Mouse (Mus musculus) right cerebral cortex, postnatal 25 days (tissue): ENCODE measurements around the gene Ltb4r2.

Experiments
- DNase-seq: peaks from one replicate; pipeline ENCODE4 v3.0.0; 2022

Ltb4r2 gene

DNA sequence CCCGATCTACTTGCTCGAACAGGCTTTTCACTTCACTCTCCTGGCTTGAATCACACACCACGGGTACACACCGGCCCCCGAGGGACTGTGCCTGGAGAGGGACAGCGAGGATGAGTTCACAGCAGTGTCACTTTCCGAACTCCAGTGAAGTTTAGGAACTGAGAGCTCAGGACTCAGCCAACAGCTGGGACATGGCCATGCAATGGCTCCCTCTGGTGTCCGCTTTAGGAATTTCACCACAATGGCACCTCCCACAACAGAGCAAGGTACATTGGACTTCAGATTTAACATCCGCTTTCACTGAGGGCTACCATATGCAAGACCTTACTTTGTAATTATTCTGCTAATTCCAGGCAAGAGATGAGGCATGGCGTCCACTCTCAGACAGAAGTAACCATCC lies 17.5 kb upstream of the Ltb4r2 start:
- peak; percentile 82 for DNase-seq

DNA sequence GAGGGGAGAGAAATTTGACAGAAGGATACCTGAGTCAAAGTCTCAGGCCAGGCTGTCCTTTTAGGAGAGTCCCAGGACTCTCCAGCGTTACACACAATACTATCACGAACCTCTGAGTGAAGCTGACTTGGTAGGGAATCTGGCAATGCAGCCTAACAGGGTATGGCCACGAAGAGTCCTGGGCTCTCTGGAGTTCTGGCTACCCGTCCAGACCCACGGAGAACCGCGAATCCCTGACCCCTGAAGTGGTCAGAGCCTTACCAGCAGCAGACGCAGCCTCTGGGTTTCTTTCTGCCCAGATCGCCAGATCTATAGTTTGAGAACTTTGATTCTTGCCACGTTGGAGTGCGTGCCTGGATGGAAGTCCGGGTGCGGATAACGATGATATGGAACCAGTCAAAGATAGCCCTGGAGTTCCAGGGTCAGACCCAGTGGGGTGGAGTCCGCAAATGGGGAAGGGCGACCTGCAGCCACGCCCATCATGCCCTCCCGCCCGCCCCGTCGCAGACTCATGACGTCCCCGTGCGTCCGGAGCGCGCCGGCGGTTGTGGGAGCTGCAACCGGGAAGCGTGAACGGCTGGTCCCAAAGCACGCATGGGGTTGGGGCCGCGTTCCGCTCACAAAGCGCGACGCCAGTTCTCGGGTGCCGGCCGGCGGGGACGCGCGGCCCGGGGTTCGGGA lies 15.9 kb upstream of the Ltb4r2 start, which contains the start of the genes Dhrs1 and Nop9:
Dhrs1 (minus strand) TSS at position 511 of the 681 bp plus-strand sequence.
Nop9 (plus strand) TSS at position 514 of the 681 bp plus-strand sequence.
- DNase-seq: peak; percentile 89

DNA sequence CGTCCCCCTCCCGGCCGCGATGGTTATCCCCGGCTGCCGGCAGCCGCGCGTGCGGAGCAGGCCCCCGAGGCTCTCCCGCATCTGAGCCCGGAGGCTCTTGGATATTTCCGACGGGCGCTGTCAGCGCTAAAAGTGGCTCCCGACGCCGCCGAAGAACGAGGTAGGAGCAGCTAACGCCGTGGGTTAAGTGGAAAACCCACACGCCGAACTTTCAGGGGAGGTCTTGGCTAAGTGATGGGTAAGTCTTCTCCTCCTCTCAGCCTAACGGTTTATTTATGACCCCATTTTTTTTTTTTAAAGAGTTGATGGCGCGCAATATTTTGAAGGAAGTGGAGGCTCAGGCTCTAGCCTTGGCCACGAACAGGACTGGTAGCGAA lies 15.4 kb upstream of the Ltb4r2 start:
- DNase-seq: no peak

DNA sequence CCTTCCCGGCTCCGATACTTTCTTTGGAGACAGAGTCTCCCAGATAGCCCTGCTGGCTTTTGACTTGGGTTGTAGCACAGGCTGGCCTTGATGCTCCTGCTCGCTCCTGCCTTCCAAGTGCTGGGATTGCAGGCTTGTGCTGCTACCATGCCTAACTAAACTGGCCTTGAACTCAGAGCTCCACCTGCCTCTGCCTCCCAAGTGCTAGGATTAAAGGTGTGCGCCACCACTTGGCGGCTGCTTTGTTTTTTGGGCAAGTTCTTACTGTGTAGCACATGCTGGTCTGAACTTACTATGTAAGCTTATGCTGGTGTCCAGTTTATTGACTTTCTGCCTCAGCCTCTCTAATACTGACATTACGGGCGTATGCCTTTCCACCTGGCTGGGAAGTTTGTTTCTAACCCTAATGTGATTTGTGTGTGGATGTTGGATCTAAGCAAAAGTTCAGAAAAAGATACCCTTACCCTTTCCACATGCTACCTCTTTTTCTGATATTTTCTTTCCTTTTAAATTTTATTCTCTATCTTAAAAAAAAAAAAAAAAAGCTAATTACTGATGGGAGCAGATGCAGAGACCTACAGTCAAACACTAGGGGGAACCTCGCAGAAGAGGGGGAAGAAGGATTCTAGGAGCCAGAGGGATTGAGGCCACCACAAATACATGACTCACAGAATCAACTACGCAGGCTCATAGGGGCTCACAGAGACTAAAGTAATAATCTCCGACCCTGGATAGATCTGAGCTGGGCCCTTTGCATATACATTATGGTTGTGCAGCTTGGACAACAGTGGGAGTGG lies 14.0 kb upstream of the Ltb4r2 start:
- DNase-seq: no peak

DNA sequence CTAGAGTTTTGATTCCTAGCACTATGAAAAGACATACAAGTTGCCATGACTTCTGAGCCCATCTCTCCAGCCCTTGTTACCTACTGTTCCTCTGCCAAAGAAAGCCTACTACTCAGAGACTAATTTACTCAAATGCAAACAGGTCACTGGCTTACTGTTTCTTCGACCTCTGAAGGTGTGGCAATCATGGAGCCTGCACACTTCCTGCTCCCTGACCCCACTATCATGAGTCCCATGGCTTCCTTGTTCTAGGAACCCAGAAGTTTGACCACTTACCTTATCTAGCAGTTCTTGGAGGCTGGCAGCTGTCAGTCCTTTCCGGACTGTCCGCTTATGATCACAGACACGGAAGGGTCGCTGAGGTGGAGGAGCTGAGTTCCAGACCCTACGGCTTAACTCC lies 3.7 kb upstream of the Ltb4r2 start:
- DNase-seq: no peak

DNA sequence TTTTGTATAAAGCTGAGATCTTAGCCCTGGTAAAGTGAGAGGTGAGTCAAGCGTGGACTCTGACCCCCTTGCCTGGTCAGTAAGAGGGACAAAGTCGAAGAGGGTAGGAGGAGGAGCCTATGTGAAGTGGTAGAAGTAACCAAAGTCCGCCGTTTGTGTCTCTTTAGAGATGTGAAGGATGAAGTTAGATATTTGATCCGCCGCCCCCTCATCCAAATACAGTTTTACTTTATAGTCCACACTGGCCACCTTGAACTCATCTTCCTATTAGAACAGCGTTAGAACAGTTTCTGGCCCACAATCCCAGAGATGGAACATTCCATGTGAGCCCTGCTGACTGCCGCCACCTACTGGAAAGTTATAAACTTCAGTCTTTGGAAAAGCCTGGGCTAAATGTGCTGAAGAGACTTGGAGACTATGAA lies 2.9 kb upstream of the Ltb4r2 start, which contains the start of gene Cideb:
Cideb (minus strand) TSS at position 96 of the 422 bp plus-strand sequence.
- peak; percentile 21 for DNase-seq

DNA sequence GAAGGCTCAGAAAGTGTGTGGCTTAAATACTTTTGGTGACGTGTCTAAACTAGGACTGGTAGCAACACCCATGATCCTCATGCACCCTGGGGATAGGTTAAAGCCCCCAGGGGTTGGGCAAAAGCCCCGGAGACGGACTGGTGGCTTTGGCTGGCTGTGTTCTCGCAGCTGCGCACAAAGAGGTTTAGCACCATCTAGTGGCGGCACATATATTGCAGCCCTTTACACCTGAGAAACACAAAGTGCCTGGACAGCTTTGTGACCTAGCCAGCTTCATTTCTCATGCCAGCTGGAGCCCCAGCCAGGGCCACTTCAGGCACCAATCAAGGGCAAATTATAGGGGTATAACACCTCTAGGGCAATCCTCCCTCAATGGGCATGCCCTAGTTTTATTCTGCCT lies 1.1 kb upstream of the Ltb4r2 start:
- DNase-seq: peak; percentile 75

DNA sequence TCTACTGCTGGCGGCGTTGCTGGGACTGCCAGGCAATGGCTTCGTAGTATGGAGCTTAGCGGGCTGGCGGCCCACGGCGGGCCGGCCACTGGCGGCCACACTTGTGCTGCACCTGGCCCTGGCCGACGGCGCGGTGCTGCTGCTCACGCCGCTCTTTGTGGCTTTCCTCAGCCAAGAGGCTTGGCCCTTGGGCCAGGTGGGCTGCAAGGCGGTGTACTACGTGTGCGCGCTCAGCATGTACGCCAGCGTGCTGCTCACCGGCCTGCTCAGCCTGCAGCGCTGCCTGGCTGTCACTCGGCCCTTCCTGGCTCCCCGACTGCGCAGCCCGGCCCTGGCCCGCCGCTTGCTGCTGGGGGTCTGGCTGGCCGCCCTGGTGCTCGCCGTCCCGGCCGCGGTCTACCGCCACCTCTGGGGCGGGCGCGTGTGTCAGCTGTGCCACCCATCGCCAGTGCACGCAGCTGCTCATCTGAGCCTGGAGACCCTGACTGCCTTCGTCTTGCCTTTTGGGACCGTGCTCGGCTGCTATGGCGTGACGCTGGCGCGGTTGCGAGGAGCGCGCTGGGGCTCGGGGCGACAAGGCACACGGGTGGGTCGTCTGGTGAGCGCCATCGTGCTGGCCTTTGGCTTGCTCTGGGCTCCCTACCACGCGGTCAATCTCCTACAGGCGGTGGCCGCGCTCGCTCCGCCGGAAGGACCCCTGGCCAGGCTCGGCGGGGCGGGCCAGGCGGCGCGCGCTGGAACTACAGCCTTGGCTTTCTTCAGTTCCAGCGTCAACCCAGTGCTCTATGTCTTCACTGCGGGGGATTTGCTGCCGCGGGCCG lies 983 bp downstream of the Ltb4r2 start:
- peak; percentile 55 for DNase-seq

DNA sequence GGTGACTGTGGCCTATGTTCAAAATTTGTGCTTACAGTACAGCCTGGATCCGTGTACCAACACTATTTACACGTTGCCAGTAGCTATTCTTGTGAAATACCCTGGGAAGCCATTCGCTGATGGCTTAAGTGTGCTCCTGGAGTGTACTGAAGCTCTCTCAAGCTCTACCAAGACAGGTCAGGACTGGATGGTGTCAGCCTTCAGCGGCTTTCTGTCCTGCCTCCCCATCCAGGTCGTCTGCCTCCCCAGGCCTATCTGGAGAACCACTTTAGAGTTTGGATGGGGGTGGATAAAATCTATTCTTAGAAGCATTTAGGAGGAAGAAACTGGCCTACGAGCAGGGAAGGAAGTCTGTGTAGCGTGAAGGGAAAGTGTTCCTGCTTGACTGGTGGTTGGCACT lies 1.9 kb downstream of the Ltb4r2 start:
- no peak for DNase-seq

DNA sequence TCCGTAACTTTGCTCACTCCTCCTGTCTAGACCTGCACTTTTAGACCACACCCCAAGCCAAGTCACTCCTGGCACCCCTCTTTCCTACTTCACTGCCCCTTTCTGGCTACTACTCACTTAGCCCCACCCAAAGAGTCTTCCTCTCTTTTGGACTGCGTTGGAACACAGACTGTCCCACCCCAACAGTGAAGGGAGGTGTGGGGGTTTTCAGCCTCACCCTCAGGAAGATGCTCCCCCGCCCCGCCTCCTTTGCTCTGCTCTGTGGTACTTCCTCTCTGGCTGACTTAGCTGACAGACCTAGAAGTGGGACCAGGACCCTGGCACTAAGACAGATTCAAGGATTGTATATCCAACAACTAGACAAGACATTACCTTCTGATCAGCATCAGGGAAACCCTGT lies 4.5 kb downstream of the Ltb4r2 start, which contains the start of gene Ltb4r1:
Ltb4r1 (plus strand) TSS at position 267 of the 400 bp plus-strand sequence.
- no peak for DNase-seq

DNA sequence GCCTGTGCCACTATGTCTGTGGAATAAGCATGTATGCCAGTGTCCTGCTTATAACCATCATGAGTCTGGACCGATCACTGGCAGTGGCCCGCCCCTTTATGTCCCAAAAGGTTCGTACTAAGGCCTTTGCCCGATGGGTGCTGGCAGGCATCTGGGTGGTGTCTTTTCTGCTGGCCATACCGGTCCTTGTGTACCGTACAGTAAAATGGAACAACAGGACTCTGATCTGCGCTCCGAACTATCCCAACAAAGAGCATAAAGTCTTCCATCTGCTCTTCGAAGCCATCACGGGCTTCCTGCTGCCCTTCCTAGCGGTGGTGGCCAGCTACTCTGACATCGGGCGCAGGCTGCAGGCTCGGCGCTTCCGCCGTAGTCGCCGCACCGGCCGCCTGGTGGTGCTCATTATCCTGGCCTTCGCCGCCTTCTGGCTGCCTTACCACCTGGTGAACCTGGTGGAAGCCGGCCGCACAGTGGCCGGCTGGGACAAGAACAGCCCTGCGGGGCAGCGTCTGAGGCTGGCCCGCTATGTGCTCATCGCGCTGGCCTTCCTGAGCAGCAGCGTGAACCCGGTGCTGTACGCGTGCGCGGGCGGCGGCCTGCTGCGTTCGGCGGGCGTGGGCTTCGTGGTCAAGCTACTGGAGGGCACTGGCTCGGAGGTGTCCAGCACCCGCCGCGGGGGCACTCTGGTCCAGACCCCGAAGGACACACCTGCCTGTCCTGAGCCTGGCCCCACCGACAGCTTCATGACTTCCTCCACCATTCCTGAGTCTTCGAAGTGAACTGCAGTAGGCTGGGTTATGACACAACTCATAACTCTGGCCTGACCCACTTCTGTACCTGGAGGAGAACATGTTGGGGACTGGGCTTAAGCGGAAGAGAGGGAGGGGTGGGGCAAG lies 6.5 kb downstream of the Ltb4r2 start:
- peak; percentile 35 for DNase-seq

DNA sequence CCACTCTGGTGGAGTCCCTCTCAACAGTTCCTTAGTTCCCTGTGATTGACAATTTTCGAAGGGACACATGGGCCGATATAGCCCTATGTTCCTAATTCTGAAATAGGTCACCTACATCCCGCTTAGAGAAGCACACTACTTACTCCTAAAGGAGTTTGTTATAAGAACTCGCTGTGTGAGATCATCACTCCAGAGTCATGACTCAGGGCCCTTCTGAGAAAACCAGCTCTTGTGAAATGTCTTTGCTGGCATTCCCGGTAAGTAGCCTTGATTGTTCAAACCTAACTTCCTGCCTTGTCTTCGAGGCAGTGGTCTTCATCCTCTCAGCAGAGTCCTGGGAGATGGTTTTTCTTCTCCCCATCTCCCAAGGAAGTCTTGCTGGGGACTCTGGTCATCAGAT lies 7.3 kb downstream of the Ltb4r2 start:
- no peak for DNase-seq

DNA sequence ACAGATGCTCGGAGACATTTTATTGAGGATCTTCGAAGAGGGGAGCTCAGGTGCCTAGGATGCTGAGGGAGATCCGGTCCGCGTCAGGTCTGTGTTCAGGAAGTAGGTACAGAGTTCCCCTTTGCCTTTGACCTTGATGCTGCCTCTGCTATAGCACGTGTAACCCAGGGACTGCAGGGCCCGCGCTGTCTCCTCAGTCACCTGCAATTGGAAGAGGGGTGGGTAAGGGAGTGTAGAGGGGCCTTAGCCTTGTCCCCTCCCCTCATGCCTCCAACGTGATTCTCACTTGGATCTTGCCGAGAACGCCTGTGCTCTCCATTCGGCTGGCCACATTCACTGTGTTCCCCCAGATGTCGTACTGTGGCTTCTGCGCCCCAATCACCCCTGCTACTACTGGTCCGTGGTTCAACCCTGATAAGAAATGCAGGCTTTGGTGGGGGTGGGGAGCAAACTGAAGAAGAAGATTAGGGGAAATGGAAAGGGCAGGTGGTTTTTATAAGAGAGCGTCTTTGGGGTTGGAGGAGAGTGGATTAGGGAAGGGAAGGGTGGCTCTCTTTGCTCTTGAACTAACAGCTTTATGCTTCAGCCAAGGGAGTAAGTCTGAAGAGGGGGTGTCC lies 8.0 kb downstream of the Ltb4r2 start:
- DNase-seq: no peak

DNA sequence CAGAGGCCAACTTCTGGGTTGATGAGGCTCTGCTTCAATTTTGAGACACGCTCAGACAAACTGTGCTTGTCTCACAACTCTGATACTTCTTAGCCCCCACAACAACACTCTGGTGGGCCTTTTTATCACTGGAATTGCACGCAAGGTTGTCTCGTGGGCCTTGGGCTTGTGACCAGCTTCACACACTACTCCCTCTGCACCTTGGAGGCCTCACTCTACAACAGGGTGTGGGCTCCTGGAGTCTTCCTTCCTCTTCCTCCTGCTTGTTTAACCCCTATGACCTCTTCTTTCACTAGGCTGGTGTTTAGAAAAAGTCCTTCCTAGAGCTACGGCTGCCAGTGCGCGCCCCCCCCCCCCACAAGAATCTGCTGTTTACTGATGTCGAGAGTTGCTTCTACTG lies 15.5 kb downstream of the Ltb4r2 start:
- DNase-seq: no peak

DNA sequence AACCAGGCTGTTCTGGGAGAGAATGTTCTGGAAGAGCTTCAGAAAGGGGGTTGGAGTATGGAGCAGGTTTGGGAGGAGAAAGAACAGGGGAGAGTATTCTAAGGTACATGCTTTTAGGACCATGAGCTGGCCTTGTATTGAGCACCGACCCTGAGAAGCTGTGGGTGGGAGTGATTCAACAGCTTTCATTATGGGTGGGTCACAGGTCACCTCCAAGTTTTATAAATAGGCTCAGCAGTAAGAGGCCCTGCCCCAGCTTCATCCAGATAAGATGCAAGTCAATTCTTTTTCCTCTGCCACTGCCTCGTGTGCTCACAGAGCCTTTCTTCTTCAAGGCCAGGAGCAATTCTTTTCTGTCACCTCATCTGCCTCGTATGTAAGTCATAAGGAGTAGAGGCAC lies 15.9 kb downstream of the Ltb4r2 start:
- DNase-seq: no peak

DNA sequence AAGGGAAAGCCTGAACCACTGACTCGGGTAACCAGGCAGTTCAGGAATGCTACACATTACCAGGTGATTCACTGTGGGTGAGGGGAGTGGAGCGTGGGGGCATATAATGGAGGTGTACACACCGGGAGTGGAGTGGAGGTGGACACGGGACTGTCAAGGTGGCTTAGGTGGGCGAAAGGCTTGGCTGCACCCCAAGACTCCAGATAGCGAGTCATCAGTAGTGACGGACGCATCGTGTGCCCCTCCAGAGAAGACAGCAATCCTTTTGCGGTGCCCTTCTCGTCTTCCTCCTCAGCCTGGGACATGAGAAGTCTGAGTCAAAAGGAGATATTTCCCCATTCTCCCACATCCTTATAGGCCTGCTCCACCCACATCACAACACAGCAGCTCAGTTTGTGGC lies 16.6 kb downstream of the Ltb4r2 start:
- DNase-seq: no peak

DNA sequence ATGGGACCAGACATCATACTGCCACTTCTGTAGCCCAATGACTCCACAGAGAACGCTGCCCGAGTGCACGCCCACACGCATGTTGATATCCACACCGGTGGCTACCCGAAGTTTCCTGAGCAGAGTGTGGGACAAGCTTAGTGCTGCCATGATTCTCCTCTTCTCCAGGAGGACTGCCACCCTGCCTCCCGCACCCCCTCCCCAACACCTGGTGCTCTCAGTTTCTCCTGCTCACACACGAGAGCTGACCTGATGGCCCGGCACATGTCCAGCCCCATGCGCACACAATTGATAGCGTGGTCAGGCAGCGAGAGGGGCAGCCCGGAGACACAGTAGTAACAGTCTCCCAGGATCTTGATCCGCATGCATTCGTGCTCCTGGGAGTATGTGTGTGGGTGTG lies 17.5 kb downstream of the Ltb4r2 start:
- no peak for DNase-seq

DNA sequence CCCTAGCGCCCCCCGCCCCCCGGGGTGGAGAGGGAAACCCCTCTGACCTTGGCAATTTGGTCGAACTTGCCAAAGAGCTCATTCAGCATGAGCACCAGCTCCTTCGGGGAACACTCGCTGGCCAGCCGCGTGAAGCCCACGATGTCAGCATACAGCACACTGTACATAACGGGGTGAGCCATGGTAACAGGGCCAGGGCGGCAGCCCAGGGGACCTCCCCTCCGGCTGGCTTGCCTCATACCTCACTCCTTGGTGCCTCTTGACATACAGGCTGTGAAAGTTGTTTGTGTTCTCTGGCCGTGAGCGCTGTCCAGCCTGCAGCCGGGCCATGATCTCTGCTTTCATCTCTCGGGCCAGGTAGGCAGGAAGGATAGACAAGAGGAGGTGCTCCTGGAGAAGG lies 18.4 kb downstream of the Ltb4r2 start:
- DNase-seq: no peak

DNA sequence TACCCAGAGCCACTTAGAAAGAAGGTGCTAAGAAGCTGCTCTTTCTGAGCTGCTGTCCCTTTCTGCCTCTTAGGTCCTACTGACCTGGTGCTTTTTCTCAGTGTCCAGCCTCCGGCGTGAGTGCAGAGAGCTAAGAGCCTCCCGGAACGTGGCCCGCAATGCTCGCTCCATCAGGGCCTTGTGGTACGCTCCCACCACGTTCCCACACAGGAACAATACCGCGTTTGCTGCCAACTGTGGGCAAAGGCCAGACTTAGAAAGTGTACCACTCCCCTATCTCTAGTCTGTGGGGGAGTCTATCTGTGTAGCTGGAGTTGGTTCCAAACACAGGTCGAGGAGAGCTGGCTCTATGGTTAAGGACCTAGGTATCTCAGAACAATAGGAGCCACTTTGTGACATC lies 19.5 kb downstream of the Ltb4r2 start:
- no peak for DNase-seq

DNA sequence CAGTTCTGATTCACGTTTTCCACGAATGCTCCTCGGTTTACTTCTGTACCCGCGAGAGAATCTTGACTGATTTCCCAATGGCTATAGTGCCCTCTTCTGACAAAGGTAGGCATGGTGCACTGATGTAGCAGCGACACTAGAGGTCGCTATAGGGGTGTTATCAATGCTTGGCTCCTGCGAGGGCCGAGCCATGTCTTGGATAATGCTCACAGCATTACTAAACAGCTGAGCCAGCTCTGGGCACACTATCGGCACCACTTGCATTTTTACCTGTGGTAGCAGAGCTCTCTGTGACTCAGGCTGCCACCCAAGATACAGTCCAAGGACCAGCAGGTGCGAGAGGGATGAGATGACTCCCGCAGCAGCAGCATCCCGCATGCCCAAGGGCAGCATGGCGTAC lies 20.1 kb downstream of the Ltb4r2 start:
- peak; percentile 45 for DNase-seq

DNA sequence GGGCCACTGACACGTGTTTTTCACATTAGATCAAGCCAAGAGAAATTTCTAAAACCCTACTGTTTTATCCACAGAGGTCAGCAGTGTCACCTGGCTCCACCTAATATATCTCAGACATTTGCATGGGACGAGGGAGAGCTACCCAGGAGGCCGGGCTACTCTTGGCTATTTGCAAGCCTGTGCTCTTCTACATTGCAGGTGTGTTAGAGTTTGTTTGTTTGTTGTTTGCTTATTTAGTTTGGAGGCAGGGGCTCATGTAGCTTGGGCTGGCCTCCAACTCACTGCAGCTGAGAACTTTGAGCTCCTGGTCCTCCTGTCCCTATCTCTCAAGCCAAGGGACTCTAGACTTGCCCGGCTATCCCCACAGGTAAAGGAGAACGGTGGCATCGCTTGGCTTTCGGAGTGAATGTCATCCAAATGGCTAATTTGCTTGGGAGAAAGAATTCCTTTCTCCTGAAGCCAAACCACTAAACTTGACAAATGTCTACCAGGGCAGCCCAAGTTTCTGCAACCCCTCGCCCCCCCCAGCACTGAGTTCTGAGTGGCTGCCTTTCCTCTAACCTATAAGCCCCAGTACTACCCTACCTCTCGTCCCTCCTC lies 21.2 kb downstream of the Ltb4r2 start:
- DNase-seq: no peak
